Mouse (Mus musculus): Measurements from ENCODE around the gene Sspo. TPM values are rescaled to one million over a fixed set of nuclear protein-coding genes. Genes with fewer than 3 reads are reported as not detected.

The Sspo gene
- polyA plus RNA-seq (2014; fragmentation: Nextera tagmentation; extraction: Ambion mirVana), result 0.15 and 0.34 TPM in 2 replicates

GRCm38 (mm10) chr6:48447929-48448328 is at the start of gene Sspo:
Gene Sspo, plus strand, starts transcription at chr6:48448229.
- H3K4me3 ChIP-seq (ENCODE audit: low read depth, low read length), result no peak within 1 kb of the TSS
- H3K9me3 ChIP-seq (ENCODE audit: control insufficient read depth, low read length), result no peaks in the 10 kb centered on the region
- no peak within 1 kb of the TSS for H3K9ac ChIP-seq (ENCODE audit: low read length)
- WGBS, result 92% methylated on average over 1 of the region's 1 CpGs
- ATAC-seq (ENCODE audit: insufficient read depth, low FRiP score, low TSS enrichment), result no peak
- no peak within 1 kb of the TSS for H3K4me2 ChIP-seq (ENCODE audit: low read depth)
- no peak for DNase-seq (ENCODE audit: low spot score)
- no peaks in the 10 kb centered on the region for H3K27me3 ChIP-seq (ENCODE audit: control insufficient read depth, insufficient read depth, low read length)
- no peaks in the 10 kb centered on the region for H3K36me3 ChIP-seq (ENCODE audit: control insufficient read depth, insufficient read depth, low read length)
- no peak within 1 kb of the TSS for H3K27ac ChIP-seq (ENCODE audit: low read depth, low read length)
- H3K4me1 ChIP-seq (ENCODE audit: control insufficient read depth, insufficient read depth, low read length), result peaks cover 4% of the 10 kb centered on the region; the same call in 1 of the 2 replicates

GRCm38 (mm10) chr6:48399906-48400305 is 48.1 kb upstream of the Sspo start:
- Histone ChIP-seq H3K4me1 (ENCODE audit: control insufficient read depth, insufficient read depth, low read length) (peaks cover 8% of the 10 kb centered on the region), H3K36me3 (ENCODE audit: control insufficient read depth, insufficient read depth, low read length) (no peaks in the 10 kb centered on the region), H3K4me3 (ENCODE audit: low read depth, low read length) (no peak overlapping the region), H3K9me3 (ENCODE audit: control insufficient read depth, low read length) (no peaks in the 10 kb centered on the region), H3K4me2 (ENCODE audit: low read depth) (no peak overlapping the region), H3K27ac (ENCODE audit: low read depth, low read length) (no peak overlapping the region), H3K9ac (ENCODE audit: low read length) (no peak overlapping the region), H3K27me3 (ENCODE audit: control insufficient read depth, insufficient read depth, low read length) (no peaks in the 10 kb centered on the region)
- 93% methylated on average over 5 of the region's 5 CpGs for whole genome bisulfite sequencing
- DNase-seq (ENCODE audit: low spot score) (no peak), ATAC-seq (ENCODE audit: insufficient read depth, low FRiP score, low TSS enrichment) (no peak)

- no peak for DNase-seq (ENCODE audit: low spot score)
- no peak for ATAC-seq (ENCODE audit: insufficient read depth, low FRiP score, low TSS enrichment)
- WGBS, result 94% methylated on average over 5 of the region's 5 CpGs
Measured at GRCm38 (mm10) chr6:48404071-48404470, 44.0 kb upstream of the Sspo start.

GRCm38 (mm10) chr6:48409726-48410343 is 38.2 kb upstream of the Sspo start:
- no peak overlapping the region for H3K4me2 ChIP-seq (ENCODE audit: low read depth)
- no peak overlapping the region for H3K9ac ChIP-seq (ENCODE audit: low read length)
- no peak overlapping the region for H3K4me3 ChIP-seq (ENCODE audit: low read depth, low read length)
- peaks cover 40% of the 10 kb centered on the region for H3K36me3 ChIP-seq (ENCODE audit: control insufficient read depth, insufficient read depth, low read length)
- no peak overlapping the region for H3K27ac ChIP-seq (ENCODE audit: low read depth, low read length)
- WGBS, result 95% methylated on average over 4 of the region's 4 CpGs
- H3K27me3 ChIP-seq (ENCODE audit: control insufficient read depth, insufficient read depth, low read length), result no peaks in the 10 kb centered on the region
- ATAC-seq (ENCODE audit: insufficient read depth, low FRiP score, low TSS enrichment) (no peak), DNase-seq (ENCODE audit: low spot score) (no peak)
- H3K4me1 ChIP-seq (ENCODE audit: control insufficient read depth, insufficient read depth, low read length), result no peaks in the 10 kb centered on the region
- H3K9me3 ChIP-seq (ENCODE audit: control insufficient read depth, low read length), result no peaks in the 10 kb centered on the region

More at GRCm38 (mm10) chr6:48404071-48404470, 44.0 kb upstream of the Sspo start:
- Histone ChIP-seq H3K36me3 (ENCODE audit: control insufficient read depth, insufficient read depth, low read length) (peaks cover 17% of the 10 kb centered on the region), H3K27ac (ENCODE audit: low read depth, low read length) (no peak overlapping the region), H3K27me3 (ENCODE audit: control insufficient read depth, insufficient read depth, low read length) (no peaks in the 10 kb centered on the region), H3K4me1 (ENCODE audit: control insufficient read depth, insufficient read depth, low read length) (no peaks in the 10 kb centered on the region), H3K4me3 (ENCODE audit: low read depth, low read length) (no peak overlapping the region), H3K9ac (ENCODE audit: low read length) (no peak overlapping the region), H3K4me2 (ENCODE audit: low read depth) (no peak overlapping the region), H3K9me3 (ENCODE audit: control insufficient read depth, low read length) (no peaks in the 10 kb centered on the region)

GRCm38 (mm10) chr6:48410551-48410950 is 37.5 kb upstream of the Sspo start:
- Histone ChIP-seq H3K4me1 (ENCODE audit: control insufficient read depth, insufficient read depth, low read length) (no peaks in the 10 kb centered on the region), H3K4me2 (ENCODE audit: low read depth) (no peak overlapping the region), H3K9me3 (ENCODE audit: control insufficient read depth, low read length) (no peaks in the 10 kb centered on the region), H3K36me3 (ENCODE audit: control insufficient read depth, insufficient read depth, low read length) (peaks cover 36% of the 10 kb centered on the region), H3K27ac (ENCODE audit: low read depth, low read length) (no peak overlapping the region), H3K9ac (ENCODE audit: low read length) (no peak overlapping the region), H3K27me3 (ENCODE audit: control insufficient read depth, insufficient read depth, low read length) (no peaks in the 10 kb centered on the region), H3K4me3 (ENCODE audit: low read depth, low read length) (no peak overlapping the region)
- ATAC-seq (ENCODE audit: insufficient read depth, low FRiP score, low TSS enrichment), result no peak
- DNase-seq (ENCODE audit: low spot score), result no peak
- WGBS, result 88% methylated on average over 3 of the region's 3 CpGs

- Histone ChIP-seq H3K4me2 (ENCODE audit: low read depth) (no peak overlapping the region), H3K27me3 (ENCODE audit: control insufficient read depth, insufficient read depth, low read length) (no peaks in the 10 kb centered on the region), H3K4me3 (ENCODE audit: low read depth, low read length) (no peak overlapping the region), H3K27ac (ENCODE audit: low read depth, low read length) (no peak overlapping the region), H3K9ac (ENCODE audit: low read length) (no peak overlapping the region), H3K4me1 (ENCODE audit: control insufficient read depth, insufficient read depth, low read length) (no peaks in the 10 kb centered on the region), H3K36me3 (ENCODE audit: control insufficient read depth, insufficient read depth, low read length) (peaks cover 40% of the 10 kb centered on the region), H3K9me3 (ENCODE audit: control insufficient read depth, low read length) (no peaks in the 10 kb centered on the region)
- 96% methylated on average over 6 of the region's 6 CpGs for WGBS
- DNase-seq (ENCODE audit: low spot score) (no peak), ATAC-seq (ENCODE audit: insufficient read depth, low FRiP score, low TSS enrichment) (no peak)
Measured at GRCm38 (mm10) chr6:48411193-48412092, 36.6 kb upstream of the Sspo start.

- ATAC-seq (ENCODE audit: insufficient read depth, low FRiP score, low TSS enrichment) (no peak), DNase-seq (ENCODE audit: low spot score) (no peak)
- Histone ChIP-seq H3K27me3 (ENCODE audit: control insufficient read depth, insufficient read depth, low read length) (no peaks in the 10 kb centered on the region), H3K4me2 (ENCODE audit: low read depth) (no peak overlapping the region), H3K4me3 (ENCODE audit: low read depth, low read length) (no peak overlapping the region), H3K4me1 (ENCODE audit: control insufficient read depth, insufficient read depth, low read length) (no peaks in the 10 kb centered on the region), H3K27ac (ENCODE audit: low read depth, low read length) (no peak overlapping the region), H3K9me3 (ENCODE audit: control insufficient read depth, low read length) (no peaks in the 10 kb centered on the region), H3K36me3 (ENCODE audit: control insufficient read depth, insufficient read depth, low read length) (peaks cover 45% of the 10 kb centered on the region), H3K9ac (ENCODE audit: low read length) (no peak overlapping the region)
- whole genome bisulfite sequencing, result 91% methylated on average over 4 of the region's 4 CpGs
Measured at GRCm38 (mm10) chr6:48412147-48412546, 35.9 kb upstream of the Sspo start.

GRCm38 (mm10) chr6:48412662-48413061 is 35.4 kb upstream of the Sspo start:
- no peak for DNase-seq (ENCODE audit: low spot score)
- Histone ChIP-seq H3K4me1 (ENCODE audit: control insufficient read depth, insufficient read depth, low read length) (no peaks in the 10 kb centered on the region), H3K27me3 (ENCODE audit: control insufficient read depth, insufficient read depth, low read length) (no peaks in the 10 kb centered on the region), H3K4me3 (ENCODE audit: low read depth, low read length) (no peak overlapping the region), H3K27ac (ENCODE audit: low read depth, low read length) (no peak overlapping the region), H3K9me3 (ENCODE audit: control insufficient read depth, low read length) (no peaks in the 10 kb centered on the region), H3K9ac (ENCODE audit: low read length) (no peak overlapping the region), H3K4me2 (ENCODE audit: low read depth) (no peak overlapping the region), H3K36me3 (ENCODE audit: control insufficient read depth, insufficient read depth, low read length) (peaks cover 42% of the 10 kb centered on the region)
- 87% methylated on average over 3 of the region's 3 CpGs for WGBS
- no peak for ATAC-seq (ENCODE audit: insufficient read depth, low FRiP score, low TSS enrichment)

Measured in neural tube, embryonic 11.5 days (tissue).